In the genomic region with DNA sequence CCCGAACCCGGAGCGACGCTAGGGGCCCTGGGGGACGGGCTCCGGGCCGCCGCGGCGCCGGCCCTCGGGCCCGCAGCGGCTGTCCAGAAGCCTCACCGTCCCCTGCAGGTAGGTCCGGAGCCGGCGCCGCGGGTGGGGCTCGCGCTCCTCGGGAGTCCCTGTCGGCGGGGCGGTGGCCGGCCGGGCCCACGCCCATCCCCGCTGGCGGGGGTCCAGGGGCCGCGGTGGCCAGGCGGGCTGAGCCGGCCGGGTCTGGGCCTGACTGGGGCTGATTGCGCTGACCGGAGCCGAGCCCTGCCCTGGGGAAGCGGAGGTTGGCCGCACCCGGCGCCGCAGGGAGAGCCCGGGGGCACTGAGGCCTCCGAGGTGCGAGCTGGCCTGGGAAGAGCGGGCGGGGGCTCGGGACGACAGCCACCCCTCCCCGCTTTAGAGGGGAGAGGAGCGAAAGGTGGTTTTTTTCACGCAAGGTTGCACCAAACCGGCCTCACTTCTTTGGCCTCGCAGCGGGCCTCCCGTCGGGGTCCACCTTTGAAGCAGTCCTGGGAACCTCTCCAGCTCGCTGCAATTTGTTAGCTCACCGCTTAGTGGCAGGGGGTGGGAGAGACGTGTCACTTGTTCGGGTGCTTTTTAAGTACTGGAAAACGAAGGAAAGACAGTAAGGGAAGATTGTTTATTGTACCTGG, we compare ENCODE assay signal across 8 mouse cellular contexts. TPM values are rescaled to one million over a fixed set of nuclear protein-coding genes. Genes with fewer than 3 reads are reported as not detected.
DNase-seq lines count a peak whose midpoint lies in the region; ATAC-seq and TF ChIP-seq lines count a peak whose summit lies in the region.

No protein-coding gene starts in this region.

- H3K79me2 ChIP-seq in liver, adult 2 months (ENCODE audit: control insufficient read depth, insufficient read depth, low read length), result peaks cover 31% of the 10 kb centered on the region; the same call in 1 of the 2 replicates

- TF ChIP-seq POLR2A in bone marrow macrophage, adult 2 months (IDR thresholded peaks at IDR 0.05; ENCODE audit: borderline replicate concordance, low read depth, low read length), result no peak
- TF ChIP-seq POLR2A in embryonic fibroblast, embryonic 13.5 days (IDR thresholded peaks at IDR 0.05; ENCODE audit: low read depth, low read length), result peak; percentile 46
- 0 out of 2 replicates have a peak, but pooled peaks have one; percentile 34 for TF ChIP-seq POLR2A in liver, adult 2 months (IDR thresholded peaks at IDR 0.05; ENCODE audit: extremely low read depth, insufficient read depth, low read length)

- peak; percentile 93 for ATAC-seq in kidney, embryonic 14.5 days (ENCODE audit: low FRiP score, low TSS enrichment)
- ATAC-seq in monocyte, adult 5-6 weeks (replicated peaks; ENCODE audit: insufficient number of reproducible peaks, low FRiP score, low TSS enrichment, poor library complexity, severe bottlenecking), result peak; percentile 38; the same call in 1 of the 2 replicates

- peak overlapping the region; percentile 84 for H3K4me3 ChIP-seq in bone marrow macrophage, adult 2 months (ENCODE audit: insufficient read depth, low read length)
- peak overlapping the region; percentile 86 for H3K4me3 ChIP-seq in embryonic fibroblast, embryonic 13.5 days (ENCODE audit: insufficient read depth, low read length)
- peak overlapping the region; percentile 90 for H3K4me3 ChIP-seq in heart, embryonic 10.5 days
- H3K4me3 ChIP-seq in kidney, embryonic 14.5 days (ENCODE audit: low read length), result peak overlapping the region; percentile 96
- H3K4me3 ChIP-seq in liver, adult 2 months (ENCODE audit: insufficient read depth, low read depth, low read length), result peak overlapping the region; percentile 88

- H3K27ac ChIP-seq in bone marrow macrophage, adult 2 months (ENCODE audit: insufficient read depth, low read depth, low read length), result peak overlapping the region; percentile 60
- peak overlapping the region; percentile 95 for H3K27ac ChIP-seq in embryonic fibroblast, embryonic 13.5 days (ENCODE audit: insufficient read depth, low read length)
- peak overlapping the region; percentile 98 for H3K27ac ChIP-seq in heart, embryonic 10.5 days
- peak overlapping the region; percentile 99 for H3K27ac ChIP-seq in kidney, embryonic 14.5 days (ENCODE audit: low read depth, low read length)
- H3K27ac ChIP-seq in liver, adult 2 months (replicated peaks; ENCODE audit: insufficient read depth, low read depth, low read length), result peak overlapping the region; percentile 90

- peaks cover 30% of the 10 kb centered on the region for H3K36me3 ChIP-seq in heart, embryonic 10.5 days
- H3K36me3 ChIP-seq in kidney, embryonic 14.5 days (ENCODE audit: control insufficient read depth, insufficient read depth, low read length), result peaks cover 28% of the 10 kb centered on the region
- no peaks in the 10 kb centered on the region; the same call in 1 of the 2 replicates for H3K36me3 ChIP-seq in liver, adult 2 months (ENCODE audit: control insufficient read depth, insufficient read depth, low read length)

- DNase-seq in B cell, adult 2 months, result peak; percentile 55 to 61
- peak; percentile 89 for DNase-seq in heart, embryonic 10.5 days (ENCODE audit: low spot score)
- peak; percentile 73 for DNase-seq in liver, adult 2 months (ENCODE audit: extremely low read depth, low read depth, low spot score)
- DNase-seq in spleen, postnatal 36 days (ENCODE audit: low spot score in 2 of 2), result peak; percentile 35 to 58

- peaks cover 14% of the 10 kb centered on the region for H3K4me1 ChIP-seq in bone marrow macrophage, adult 2 months (ENCODE audit: control insufficient read depth, insufficient read depth, low read length)
- H3K4me1 ChIP-seq in embryonic fibroblast, embryonic 13.5 days (ENCODE audit: control insufficient read depth, insufficient read depth, low read length), result peaks cover 6% of the 10 kb centered on the region
- H3K4me1 ChIP-seq in heart, embryonic 10.5 days, result peaks cover 25% of the 10 kb centered on the region
- peaks cover 25% of the 10 kb centered on the region for H3K4me1 ChIP-seq in kidney, embryonic 14.5 days (ENCODE audit: control insufficient read depth, insufficient read depth, low read length)
- peaks cover 26% of the 10 kb centered on the region for H3K4me1 ChIP-seq in liver, adult 2 months (ENCODE audit: control insufficient read depth, insufficient read depth, low read length)

- peak overlapping the region; percentile 56 for H3K4me2 ChIP-seq in kidney, embryonic 14.5 days (replicated peaks; ENCODE audit: low read depth, low read length)

- WGBS in heart, embryonic 10.5 days, result under 1% methylated on average over 64 of the region's 64 CpGs
- under 1% methylated on average over 60 of the region's 64 CpGs for WGBS in kidney, embryonic 14.5 days
- under 1% methylated on average over 64 of the region's 64 CpGs for WGBS in liver, adult 2 months

- no peaks in the 10 kb centered on the region for H3K27me3 ChIP-seq in heart, embryonic 10.5 days (ENCODE audit: insufficient read depth, poor library complexity, severe bottlenecking)
- no peaks in the 10 kb centered on the region for H3K27me3 ChIP-seq in kidney, embryonic 14.5 days (ENCODE audit: control insufficient read depth, insufficient read depth, low read length)
- H3K27me3 ChIP-seq in liver, adult 2 months (ENCODE audit: control insufficient read depth, insufficient read depth, low read length), result no peaks in the 10 kb centered on the region

- no peak for TF ChIP-seq CTCF in bone marrow macrophage, adult 2 months (IDR thresholded peaks at IDR 0.05; ENCODE audit: low read depth, low read length)
- no peak for TF ChIP-seq CTCF in embryonic fibroblast, embryonic 13.5 days (IDR thresholded peaks at IDR 0.05; ENCODE audit: borderline replicate concordance, insufficient read depth, low read length)
- peak; percentile 39; the same call in 1 of the 2 replicates for TF ChIP-seq CTCF in liver, adult 2 months (IDR thresholded peaks at IDR 0.05; ENCODE audit: low read depth, low read length)

- H3K9me3 ChIP-seq in heart, embryonic 10.5 days, result no peaks in the 10 kb centered on the region
- H3K9me3 ChIP-seq in kidney, embryonic 14.5 days (ENCODE audit: control insufficient read depth, low read length), result no peaks in the 10 kb centered on the region

- peak overlapping the region; percentile 100 for H3K9ac ChIP-seq in kidney, embryonic 14.5 days (ENCODE audit: low read depth, low read length)
- H3K9ac ChIP-seq in liver, adult 2 months (ENCODE audit: low read depth, low read length), result peak overlapping the region; percentile 89

RNA-seq across cellular contexts. Expression of a gene that starts 0.5 kb away (rescaled TPM):
- 16.1 and 18.9 TPM in 2 replicates for polyA plus RNA-seq in bone marrow macrophage, adult 2 months (2012; ENCODE audit: insufficient read depth, insufficient read length, missing spikeins)
- polyA plus RNA-seq in embryonic fibroblast, embryonic 13.5 days (2011; ENCODE audit: insufficient read length, low read depth, missing spikeins), result 51.7 and 55.3 TPM in 2 replicates
- polyA plus RNA-seq in heart, embryonic 10.5 days (2016; fragmentation: Nextera tagmentation; extraction: Ambion mirVana), result 3.6 and 4.7 TPM in 2 replicates
- 8.7 and 17.2 TPM in 2 replicates for polyA plus RNA-seq in kidney, embryonic 14.5 days (2014; fragmentation: Nextera tagmentation; extraction: Ambion mirVana)
- 9.9 and 11.1 TPM in 2 replicates for total RNA-seq in liver, adult 2 months (2014; rRNA removed)
- 6.2 and 6.9 TPM in 2 replicates for polyA plus RNA-seq in liver, adult 2 months (2012; rRNA removed)
- total RNA-seq in monocyte, adult 5-6 weeks (2017), result 13.5 to 30.5 TPM (median 15.2 TPM) in 3 replicates

RNA-seq across cellular contexts. Expression of a gene that starts 0.5 kb away (rescaled TPM):
- 44.5 and 49.0 TPM in 2 replicates for polyA plus RNA-seq in bone marrow macrophage, adult 2 months (2012; ENCODE audit: insufficient read depth, insufficient read length, missing spikeins)
- 74.0 and 95.3 TPM in 2 replicates for polyA plus RNA-seq in embryonic fibroblast, embryonic 13.5 days (2011; ENCODE audit: insufficient read length, low read depth, missing spikeins)
- polyA plus RNA-seq in heart, embryonic 10.5 days (2016; fragmentation: Nextera tagmentation; extraction: Ambion mirVana), result 143 and 148 TPM in 2 replicates
- 109 TPM in 2 replicates for polyA plus RNA-seq in kidney, embryonic 14.5 days (2014; fragmentation: Nextera tagmentation; extraction: Ambion mirVana)
- total RNA-seq in liver, adult 2 months (2014; rRNA removed), result 30.2 and 33.1 TPM in 2 replicates
- polyA plus RNA-seq in liver, adult 2 months (2012; rRNA removed), result 21.8 and 23.6 TPM in 2 replicates
- 52.2 to 103 TPM (median 83.1 TPM) in 3 replicates for total RNA-seq in monocyte, adult 5-6 weeks (2017)

RNA-seq across cellular contexts. Expression of a gene that starts 14.2 kb away (rescaled TPM):
- 7.1 and 7.6 TPM in 2 replicates for polyA plus RNA-seq in bone marrow macrophage, adult 2 months (2012; ENCODE audit: insufficient read depth, insufficient read length, missing spikeins)
- polyA plus RNA-seq in embryonic fibroblast, embryonic 13.5 days (2011; ENCODE audit: insufficient read length, low read depth, missing spikeins), result 22.0 and 25.6 TPM in 2 replicates
- polyA plus RNA-seq in heart, embryonic 10.5 days (2016; fragmentation: Nextera tagmentation; extraction: Ambion mirVana), result 55.5 and 72.0 TPM in 2 replicates
- 70.1 and 71.3 TPM in 2 replicates for polyA plus RNA-seq in kidney, embryonic 14.5 days (2014; fragmentation: Nextera tagmentation; extraction: Ambion mirVana)
- total RNA-seq in liver, adult 2 months (2014; rRNA removed), result 4.4 and 7.2 TPM in 2 replicates
- polyA plus RNA-seq in liver, adult 2 months (2012; rRNA removed), result 2.6 and 3.6 TPM in 2 replicates
- 2.0 to 8.1 TPM (median 6.9 TPM) in 3 replicates for total RNA-seq in monocyte, adult 5-6 weeks (2017)

RNA-seq across cellular contexts. Expression of a gene that starts 44.3 kb away (rescaled TPM):
- polyA plus RNA-seq in bone marrow macrophage, adult 2 months (2012; ENCODE audit: insufficient read depth, insufficient read length, missing spikeins), result 51.3 and 51.9 TPM in 2 replicates
- polyA plus RNA-seq in embryonic fibroblast, embryonic 13.5 days (2011; ENCODE audit: insufficient read length, low read depth, missing spikeins), result 34.4 and 42.3 TPM in 2 replicates
- 42.8 and 57.9 TPM in 2 replicates for polyA plus RNA-seq in heart, embryonic 10.5 days (2016; fragmentation: Nextera tagmentation; extraction: Ambion mirVana)
- 49.4 and 63.7 TPM in 2 replicates for polyA plus RNA-seq in kidney, embryonic 14.5 days (2014; fragmentation: Nextera tagmentation; extraction: Ambion mirVana)
- 16.0 and 18.9 TPM in 2 replicates for total RNA-seq in liver, adult 2 months (2014; rRNA removed)
- polyA plus RNA-seq in liver, adult 2 months (2012; rRNA removed), result 1.7 and 2.4 TPM in 2 replicates
- 81.5 to 120 TPM (median 106 TPM) in 3 replicates for total RNA-seq in monocyte, adult 5-6 weeks (2017)

Comparison
In these comparisons a context has a peak if more than half of its experiments do, and no peak if none do; other contexts are left out.
1. Peak in every context shown above with its lines: DNase-seq, ATAC-seq, H3K4me3 ChIP-seq and H3K27ac ChIP-seq.